Mouse (Mus musculus): ENCODE data around the gene Olfr159. TPM values are rescaled to one million over a fixed set of nuclear protein-coding genes. Genes with fewer than 3 reads are reported as not detected.

Gene Olfr159
- total and polyA plus RNA-seq, 3 experiments: not detected

GRCm38 (mm10) chr4:43728576-43728954, 42.2 kb downstream of the Olfr159 start:
- no peaks in the 10 kb centered on the region for H3K27me3 ChIP-seq (ENCODE audit: control insufficient read depth, insufficient read depth, low read length)
- intact Hi-C loops (cut with DNase I): no loop called here
- H3K9ac ChIP-seq (ENCODE audit: low read depth, low read length): peak overlapping the region; percentile 48
- 5% methylated on average over 5 of the region's 5 CpGs for WGBS
- H3K4me3 ChIP-seq: peak overlapping the region; percentile 31
- H3K79me2 ChIP-seq (replicated peaks; ENCODE audit: control insufficient read depth, insufficient read depth, low read length): no peaks in the 10 kb centered on the region
- H3K36me3 ChIP-seq (ENCODE audit: control insufficient read depth, insufficient read depth, low read length): no peaks in the 10 kb centered on the region
- DNase-seq: peak; percentile 76 to 88
- peak overlapping the region; percentile 96 for H3K27ac ChIP-seq
- peaks cover 35% of the 10 kb centered on the region for H3K4me1 ChIP-seq (ENCODE audit: control insufficient read depth, insufficient read depth, low read length)
- peak; percentile 89 for TF ChIP-seq POLR2A (IDR thresholded peaks at IDR 0.05; ENCODE audit: insufficient read depth, low read depth, low read length)
- TF ChIP-seq CTCF (IDR thresholded peaks at IDR 0.05): no peak
- TF ChIP-seq EP300 (IDR thresholded peaks at IDR 0.05; ENCODE audit: insufficient read depth, low read depth, low read length): peak; percentile 100

GRCm38 (mm10) chr4:43727718-43728575, 42.9 kb downstream of the Olfr159 start:
- Histone ChIP-seq H3K4me1 (ENCODE audit: control insufficient read depth, insufficient read depth, low read length) (peaks cover 31% of the 10 kb centered on the region), H3K27me3 (ENCODE audit: control insufficient read depth, insufficient read depth, low read length) (no peaks in the 10 kb centered on the region), H3K4me3 (peak overlapping the region; percentile 31), H3K27ac (peak overlapping the region; percentile 96), H3K36me3 (ENCODE audit: control insufficient read depth, insufficient read depth, low read length) (no peaks in the 10 kb centered on the region), H3K9ac (ENCODE audit: low read depth, low read length) (peak overlapping the region; percentile 64), H3K79me2 (replicated peaks; ENCODE audit: control insufficient read depth, insufficient read depth, low read length) (no peaks in the 10 kb centered on the region)
- TF ChIP-seq CTCF (IDR thresholded peaks at IDR 0.05) (no peak), EP300 (IDR thresholded peaks at IDR 0.05; ENCODE audit: insufficient read depth, low read depth, low read length) (no peak), POLR2A (IDR thresholded peaks at IDR 0.05; ENCODE audit: insufficient read depth, low read depth, low read length) (no peak)
- 46% methylated on average over 7 of the region's 7 CpGs for WGBS
- DNase-seq: peak in 1 of 2 experiments; percentile 70
- intact Hi-C loops (cut with DNase I): no loop called here

GRCm38 (mm10) chr4:43726995-43727394, 43.8 kb downstream of the Olfr159 start, which contains the start of gene Hrct1:
Gene Hrct1, plus strand, starts transcription at chr4:43727188.
- Histone ChIP-seq H3K4me3 (peak within 1 kb of the TSS; percentile 31), H3K9ac (ENCODE audit: low read depth, low read length) (peak within 1 kb of the TSS; percentile 64), H3K79me2 (replicated peaks; ENCODE audit: control insufficient read depth, insufficient read depth, low read length) (no peaks in the 10 kb centered on the region), H3K4me1 (ENCODE audit: control insufficient read depth, insufficient read depth, low read length) (peaks cover 27% of the 10 kb centered on the region), H3K36me3 (ENCODE audit: control insufficient read depth, insufficient read depth, low read length) (no peaks in the 10 kb centered on the region), H3K27ac (peak within 1 kb of the TSS; percentile 96), H3K27me3 (ENCODE audit: control insufficient read depth, insufficient read depth, low read length) (no peaks in the 10 kb centered on the region)
- peak; percentile 87 to 91 for DNase-seq
- WGBS: 32% methylated on average over 3 of the region's 3 CpGs
- intact Hi-C loops (cut with DNase I): no loop called here
- TF ChIP-seq EP300 (IDR thresholded peaks at IDR 0.05; ENCODE audit: insufficient read depth, low read depth, low read length): peak; percentile 87
- TF ChIP-seq CTCF (IDR thresholded peaks at IDR 0.05): no peak
- peak; percentile 99 for TF ChIP-seq POLR2A (IDR thresholded peaks at IDR 0.05; ENCODE audit: insufficient read depth, low read depth, low read length)

- whole genome bisulfite sequencing: 43% methylated on average over 12 of the region's 12 CpGs
- no peak for DNase-seq
- H3K79me2 ChIP-seq (replicated peaks; ENCODE audit: control insufficient read depth, insufficient read depth, low read length): no peaks in the 10 kb centered on the region
- H3K4me3 ChIP-seq: 0 out of 2 replicates have a peak overlapping the region, but pooled peaks have one; percentile 3
- peak overlapping the region; percentile 96 for H3K27ac ChIP-seq
- peaks cover 27% of the 10 kb centered on the region for H3K4me1 ChIP-seq (ENCODE audit: control insufficient read depth, insufficient read depth, low read length)
- H3K9ac ChIP-seq (ENCODE audit: low read depth, low read length): peak overlapping the region; percentile 60
- H3K27me3 ChIP-seq (ENCODE audit: control insufficient read depth, insufficient read depth, low read length): no peaks in the 10 kb centered on the region
- H3K36me3 ChIP-seq (ENCODE audit: control insufficient read depth, insufficient read depth, low read length): no peaks in the 10 kb centered on the region
- intact Hi-C loops (cut with DNase I): no loop called here
- TF ChIP-seq EP300 (IDR thresholded peaks at IDR 0.05; ENCODE audit: insufficient read depth, low read depth, low read length): no peak
These were observed 44.4 kb downstream of the Olfr159 start for GRCm38 (mm10) chr4:43726228-43726993.

- intact Hi-C loops (cut with DNase I): loop anchor here (1.0 to 2.0 kb wide), 2 partner anchors 19 to 38 kb away; no protein-coding TSS in a partner anchor
- Histone ChIP-seq H3K79me2 (replicated peaks; ENCODE audit: control insufficient read depth, insufficient read depth, low read length) (no peaks in the 10 kb centered on the region), H3K4me3 (no peak overlapping the region), H3K36me3 (ENCODE audit: control insufficient read depth, insufficient read depth, low read length) (no peaks in the 10 kb centered on the region), H3K9ac (ENCODE audit: low read depth, low read length) (no peak overlapping the region), H3K27ac (peak overlapping the region; percentile 31; the same call in 1 of the 2 replicates), H3K4me1 (ENCODE audit: control insufficient read depth, insufficient read depth, low read length) (peaks cover 24% of the 10 kb centered on the region), H3K27me3 (ENCODE audit: control insufficient read depth, insufficient read depth, low read length) (no peaks in the 10 kb centered on the region)
- peak; percentile 49 to 53 for DNase-seq
- TF ChIP-seq CTCF (IDR thresholded peaks at IDR 0.05) (peak; percentile 84), POLR2A (IDR thresholded peaks at IDR 0.05; ENCODE audit: insufficient read depth, low read depth, low read length) (no peak), EP300 (IDR thresholded peaks at IDR 0.05; ENCODE audit: insufficient read depth, low read depth, low read length) (no peak)
- WGBS: 8% methylated on average over 1 of the region's 1 CpGs
These were observed 46.0 kb downstream of the Olfr159 start for GRCm38 (mm10) chr4:43724764-43725163.
